Mouse (Mus musculus) forebrain, embryonic 11.5 days (tissue): ENCODE results near the gene Zdhhc7. TPM values are rescaled to one million over a fixed set of nuclear protein-coding genes. Genes with fewer than 3 reads are reported as not detected.

Source experiments
- ATAC-seq: fragments of 200-750 bp; cut with Nextera tagmentation; replicated peaks from 2 replicates; pipeline ENCODE4 v1.8.0; 2017; ENCODE audit warnings: moderate TSS enrichment; ENCODE audit not compliant: low FRiP score
- DNase-seq: peaks from one replicate; pipeline ENCODE4 v3.0.0-alpha.2; 2017; ENCODE audit warnings: low spot score
- H3K27ac ChIP-seq: fragments of 300-500 bp; sonication (generic); 2 replicates; pipeline ENCODE4 v1.5.1; 2014; ENCODE audit warnings: low read depth, low read length
- H3K27me3 ChIP-seq: fragments of 300-500 bp; sonication (generic); 2 replicates; pipeline ENCODE4 v1.6.1; 2014; ENCODE audit warnings: mild to moderate bottlenecking, low read length, mixed read lengths; ENCODE audit not compliant: control insufficient read depth, insufficient read depth
- H3K36me3 ChIP-seq: fragments of 300-500 bp; sonication (generic); 2 replicates; pipeline ENCODE4 v1.6.1; 2014; ENCODE audit warnings: mild to moderate bottlenecking, low read length, moderate library complexity, mixed read lengths; ENCODE audit not compliant: control insufficient read depth, insufficient read depth
- H3K4me1 ChIP-seq: fragments of 300-500 bp; sonication (generic); replicated peaks from 2 replicates; pipeline ENCODE4 v1.6.1; 2014; ENCODE audit warnings: low read length, mixed read lengths; ENCODE audit not compliant: control insufficient read depth, insufficient read depth
- H3K4me2 ChIP-seq: fragments of 300-500 bp; sonication (generic); 2 replicates; pipeline ENCODE4 v1.6.1; 2014; ENCODE audit warnings: low read depth, mild to moderate bottlenecking, low read length, moderate library complexity, mixed read lengths; ENCODE audit not compliant: severe bottlenecking
- H3K4me3 ChIP-seq: fragments of 300-500 bp; sonication (generic); 2 replicates; pipeline ENCODE4 v1.5.1; 2014; ENCODE audit warnings: low read depth, low read length
- H3K9ac ChIP-seq: fragments of 300-500 bp; sonication (generic); 2 replicates; pipeline ENCODE4 v1.6.1; 2014; ENCODE audit warnings: low read length
- H3K9me3 ChIP-seq: fragments of 300-500 bp; sonication (generic); 2 replicates; pipeline ENCODE4 v1.6.1; 2016; ENCODE audit warnings: low read length, mixed read lengths; ENCODE audit not compliant: control insufficient read depth
- WGBS: fragments of 180-500 bp; shearing (Covaris S2); extraction: QIAGEN DNeasy Blood & Tissue Kit; methylation state at CpG from one replicate; pipeline ENCODE4 v1.1.7; 2014; 5-methylcytosine and 5-hydroxymethylcytosine counted together
- polyA plus RNA-seq: library from polyadenylated mRNA; unstranded; fragments of >200 nt; fragmentation: Nextera tagmentation; extraction: Ambion mirVana; gene quantifications from 2 replicates; pipeline ENCODE4 v1.2.1, GENCODE M21; 2014

Gene Zdhhc7
- polyA plus RNA-seq, 1 experiment from 2014 or later: 29.9 TPM

DNA sequence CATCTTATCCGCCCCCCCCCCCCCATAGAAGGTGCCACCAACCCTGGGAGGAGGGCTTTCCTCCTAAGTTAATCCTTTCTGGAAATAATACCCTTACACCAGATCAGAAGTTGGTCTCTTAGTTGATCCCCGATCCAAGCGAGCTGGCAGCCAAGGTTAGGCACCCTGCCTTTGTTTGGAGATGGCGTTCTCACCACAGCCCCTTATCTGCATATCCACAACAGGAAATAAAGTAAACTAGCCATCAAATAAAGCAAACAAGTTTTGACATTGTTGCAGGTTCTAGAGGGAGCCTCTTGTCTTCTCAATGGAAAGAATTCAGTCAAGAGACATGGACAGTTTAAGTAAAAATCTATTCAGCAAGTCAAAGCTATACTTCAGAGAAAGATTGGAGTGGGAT lies 10.1 kb upstream of the Zdhhc7 start:
- DNase-seq: no peak
- Histone ChIP-seq H3K4me1 (peaks cover 10% of the 10 kb centered on the region), H3K4me2 (no peak overlapping the region), H3K27ac (no peak overlapping the region), H3K27me3 (peaks cover 15% of the 10 kb centered on the region), H3K9me3 (no peaks in the 10 kb centered on the region), H3K4me3 (no peak overlapping the region), H3K36me3 (no peaks in the 10 kb centered on the region), H3K9ac (no peak overlapping the region)
- 70% methylated on average over 4 of the region's 4 CpGs for WGBS
- no peak for ATAC-seq

DNA sequence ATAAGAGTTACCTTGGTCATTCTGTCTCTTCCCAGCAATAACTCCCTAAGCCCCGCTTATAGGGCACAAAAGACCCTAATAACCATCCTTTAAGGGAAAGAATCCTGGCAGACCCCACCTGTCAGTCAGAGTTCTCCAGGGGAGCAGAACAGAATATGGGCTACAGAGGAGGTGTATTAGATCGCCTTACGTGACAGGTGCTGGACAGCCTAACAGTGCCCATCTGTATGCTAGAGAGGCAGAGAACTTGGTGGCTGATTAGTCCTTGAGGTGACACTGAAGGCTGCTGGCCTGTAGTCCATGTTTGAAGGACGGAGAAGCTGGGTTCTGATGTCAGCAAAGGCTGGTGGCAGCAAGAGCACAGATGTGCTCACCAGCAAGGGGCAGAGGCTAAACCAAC lies 9.7 kb upstream of the Zdhhc7 start:
- no peak for DNase-seq
- no peak overlapping the region for H3K4me2 ChIP-seq
- ATAC-seq: no peak
- 90% methylated on average over 4 of the region's 4 CpGs for WGBS
- H3K27me3 ChIP-seq: peaks cover 13% of the 10 kb centered on the region
- no peak overlapping the region for H3K9ac ChIP-seq
- H3K9me3 ChIP-seq: no peaks in the 10 kb centered on the region
- H3K4me3 ChIP-seq: no peak overlapping the region
- H3K36me3 ChIP-seq: no peaks in the 10 kb centered on the region
- H3K27ac ChIP-seq: no peak overlapping the region
- peaks cover 10% of the 10 kb centered on the region for H3K4me1 ChIP-seq

DNA sequence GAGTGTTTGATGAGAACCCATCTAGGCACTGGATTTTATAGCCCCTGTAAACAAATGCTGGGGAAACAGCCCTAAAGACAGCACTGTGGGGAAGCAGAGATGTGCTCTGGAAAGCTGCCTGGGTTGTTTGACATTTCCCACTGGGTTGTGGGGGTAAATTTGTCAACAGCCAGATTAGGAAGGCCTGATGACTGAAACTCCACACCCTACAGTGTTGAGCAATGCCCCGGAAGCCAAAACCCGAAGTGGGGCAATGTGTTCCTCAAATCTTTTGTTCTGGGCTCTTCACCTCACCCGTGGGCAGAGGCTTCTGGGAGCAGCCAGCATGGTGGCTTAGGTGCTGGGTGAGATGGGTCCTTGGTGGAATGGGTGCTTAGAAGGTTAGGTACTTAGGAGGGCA lies 7.9 kb upstream of the Zdhhc7 start:
- Histone ChIP-seq H3K27ac (no peak overlapping the region), H3K4me2 (no peak overlapping the region), H3K4me1 (peaks cover 6% of the 10 kb centered on the region; the same call in 1 of the 2 replicates), H3K9ac (no peak overlapping the region), H3K27me3 (no peaks in the 10 kb centered on the region), H3K36me3 (no peaks in the 10 kb centered on the region), H3K4me3 (no peak overlapping the region), H3K9me3 (no peaks in the 10 kb centered on the region)
- DNase-seq (no peak), ATAC-seq (no peak)
- WGBS: 64% methylated on average over 3 of the region's 3 CpGs

DNA sequence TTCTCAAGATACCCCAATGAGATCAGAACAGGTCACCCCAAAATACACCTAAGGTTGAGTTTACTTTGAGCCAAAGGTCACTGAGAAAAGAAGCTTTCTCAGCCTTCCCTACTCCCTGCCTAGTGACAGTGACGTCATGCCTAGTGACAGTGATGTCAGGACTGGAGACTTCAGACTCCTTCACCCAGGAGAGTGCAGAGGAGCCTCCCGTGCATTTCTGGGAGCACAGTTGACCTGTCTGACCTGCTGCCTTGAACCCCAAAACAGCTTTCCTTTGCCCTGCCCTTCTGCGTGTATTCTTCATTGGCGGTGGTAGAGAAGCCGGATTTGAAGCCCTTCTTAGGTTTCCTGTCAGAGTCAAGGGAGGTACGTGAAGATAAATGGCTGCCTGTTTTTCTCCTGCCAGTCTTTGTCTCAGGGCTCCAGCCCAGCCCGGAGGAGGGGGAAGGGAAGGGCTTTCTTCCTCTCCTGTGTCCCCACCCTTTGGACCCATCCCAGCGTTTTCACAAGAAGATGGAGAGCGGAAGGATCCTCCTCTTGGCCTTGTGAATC lies 3.5 kb upstream of the Zdhhc7 start:
- 70% methylated on average over 9 of the region's 9 CpGs for WGBS
- no peak overlapping the region for H3K27ac ChIP-seq

DNA sequence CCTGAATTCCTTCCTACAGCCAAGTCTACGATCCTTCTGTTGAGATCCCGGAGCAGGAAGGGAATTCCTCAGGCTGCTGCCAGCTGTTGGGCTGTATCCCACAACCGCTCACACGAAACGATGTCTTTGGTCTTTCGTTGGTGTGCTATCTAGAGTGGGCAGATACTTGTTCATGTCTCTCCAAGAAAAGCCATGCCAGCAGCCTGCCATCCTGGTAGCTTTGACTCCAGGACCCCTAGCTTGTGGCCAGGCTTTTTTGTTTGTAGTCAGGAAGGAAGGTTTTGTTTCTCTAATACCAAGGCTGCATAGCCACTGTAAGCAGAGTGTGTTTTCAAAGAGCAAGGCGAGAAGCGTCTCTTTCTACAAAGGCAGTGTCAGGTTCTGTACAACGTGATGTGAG lies 2.6 kb upstream of the Zdhhc7 start:
- DNase-seq (no peak), ATAC-seq (no peak)
- WGBS: 92% methylated on average over 9 of the region's 9 CpGs
- Histone ChIP-seq H3K4me3 (no peak overlapping the region), H3K9ac (no peak overlapping the region), H3K9me3 (no peaks in the 10 kb centered on the region), H3K27me3 (no peaks in the 10 kb centered on the region), H3K4me1 (peaks cover 11% of the 10 kb centered on the region), H3K4me2 (no peak overlapping the region), H3K27ac (no peak overlapping the region), H3K36me3 (no peaks in the 10 kb centered on the region)

More for the DNA sequence above, 3.5 kb upstream of the Zdhhc7 start:
- Histone ChIP-seq H3K4me3 (no peak overlapping the region), H3K27me3 (no peaks in the 10 kb centered on the region), H3K4me2 (no peak overlapping the region), H3K9ac (no peak overlapping the region), H3K4me1 (peaks cover 8% of the 10 kb centered on the region), H3K9me3 (no peaks in the 10 kb centered on the region), H3K36me3 (no peaks in the 10 kb centered on the region)
- ATAC-seq: no peak
- DNase-seq: no peak

DNA sequence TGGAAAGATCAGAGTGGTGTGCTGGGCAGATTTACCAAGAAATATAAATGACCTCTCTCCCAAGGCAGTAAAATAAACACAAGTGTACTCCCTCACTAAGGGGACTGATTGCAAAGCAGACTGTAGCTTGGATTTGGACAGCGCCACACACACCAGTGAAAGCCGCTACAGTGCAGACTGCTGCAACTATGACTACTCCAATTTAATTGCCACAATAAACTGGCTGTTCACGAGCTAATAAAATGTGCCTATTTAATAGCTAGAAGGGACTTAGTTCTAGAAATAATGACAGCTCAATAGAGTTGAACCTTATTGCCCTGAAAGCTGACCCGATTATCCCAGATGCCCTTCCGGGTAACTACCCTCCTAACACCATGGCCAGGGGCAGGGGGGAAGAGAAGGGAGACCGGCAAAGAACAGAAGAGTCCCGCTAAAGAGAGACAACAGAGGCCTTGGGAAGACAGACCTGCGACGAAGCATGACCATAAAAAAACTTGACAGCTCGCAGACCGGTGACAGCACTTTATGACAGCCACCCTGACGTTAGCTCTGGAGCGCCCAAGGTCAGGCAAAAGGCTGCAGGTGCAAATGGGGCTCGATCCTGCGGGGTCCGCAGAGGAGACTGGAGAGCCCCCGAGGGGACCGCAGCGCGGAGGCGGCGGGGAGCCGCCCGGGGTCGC lies 754 bp downstream of the Zdhhc7 start:
- Histone ChIP-seq H3K27ac (peak overlapping the region; percentile 84; the same call in 1 of the 2 replicates), H3K27me3 (no peaks in the 10 kb centered on the region), H3K36me3 (no peaks in the 10 kb centered on the region), H3K4me1 (peaks cover 11% of the 10 kb centered on the region), H3K4me3 (peak overlapping the region; percentile 80), H3K4me2 (peak overlapping the region; percentile 93), H3K9me3 (no peaks in the 10 kb centered on the region), H3K9ac (peak overlapping the region; percentile 80)
- 9% methylated on average over 25 of the region's 25 CpGs for WGBS
- no peak for DNase-seq
- ATAC-seq: no peak

DNA sequence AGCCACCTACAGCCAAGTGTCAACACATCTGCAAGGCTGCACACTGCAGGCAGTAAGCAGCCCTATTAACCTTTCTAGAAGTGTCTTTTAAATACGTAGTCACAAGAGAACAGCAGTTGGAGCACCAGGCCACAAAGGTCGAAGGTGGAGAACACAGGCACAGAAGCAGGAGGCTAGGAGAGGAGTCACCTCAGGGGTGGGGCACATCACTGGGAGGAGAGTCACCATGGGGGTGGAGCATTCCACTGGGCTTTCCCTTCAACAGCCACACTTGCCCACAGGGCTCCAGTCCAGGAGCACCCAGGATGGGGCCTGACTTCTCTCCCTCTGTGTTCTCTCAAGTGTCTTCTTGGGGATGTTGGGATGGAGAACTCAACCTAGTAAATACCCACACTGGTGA lies 4.8 kb downstream of the Zdhhc7 start:
- DNase-seq (no peak), ATAC-seq (no peak)
- Histone ChIP-seq H3K27me3 (no peaks in the 10 kb centered on the region), H3K4me3 (no peak overlapping the region), H3K27ac (no peak overlapping the region), H3K9ac (no peak overlapping the region), H3K9me3 (no peaks in the 10 kb centered on the region), H3K36me3 (no peaks in the 10 kb centered on the region; the same call in 1 of the 2 replicates), H3K4me2 (no peak overlapping the region), H3K4me1 (peaks cover 5% of the 10 kb centered on the region; the same call in 1 of the 2 replicates)
- 78% methylated on average over 2 of the region's 2 CpGs for WGBS

DNA sequence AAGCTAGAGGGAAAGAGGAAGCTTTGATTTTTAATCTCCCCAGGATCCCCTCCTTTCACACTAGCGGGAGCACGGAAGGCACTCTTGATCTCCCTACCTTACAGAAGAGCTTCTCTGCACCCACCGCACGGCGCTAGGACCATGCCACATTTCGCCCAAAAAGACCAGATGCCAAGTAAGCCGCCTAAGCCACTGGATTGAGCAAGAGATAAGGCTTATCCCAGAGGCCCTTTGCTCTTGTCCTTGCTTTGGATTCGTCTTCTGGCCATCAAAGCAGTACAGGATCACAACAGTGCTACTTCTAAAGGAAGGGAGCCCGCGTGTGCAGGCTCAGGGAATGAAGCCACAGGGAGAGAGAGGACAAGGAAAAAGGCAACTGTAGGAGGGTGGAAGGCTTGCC lies 6.5 kb downstream of the Zdhhc7 start:
- no peaks in the 10 kb centered on the region for H3K9me3 ChIP-seq
- H3K36me3 ChIP-seq: no peaks in the 10 kb centered on the region; the same call in 1 of the 2 replicates
- 90% methylated on average over 10 of the region's 10 CpGs for WGBS
- no peak overlapping the region for H3K4me3 ChIP-seq
- H3K27ac ChIP-seq: no peak overlapping the region
- no peaks in the 10 kb centered on the region for H3K27me3 ChIP-seq
- ATAC-seq (no peak), DNase-seq (no peak)
- H3K4me1 ChIP-seq: peaks cover 2% of the 10 kb centered on the region; the same call in 1 of the 2 replicates
- no peak overlapping the region for H3K4me2 ChIP-seq
- H3K9ac ChIP-seq: no peak overlapping the region

DNA sequence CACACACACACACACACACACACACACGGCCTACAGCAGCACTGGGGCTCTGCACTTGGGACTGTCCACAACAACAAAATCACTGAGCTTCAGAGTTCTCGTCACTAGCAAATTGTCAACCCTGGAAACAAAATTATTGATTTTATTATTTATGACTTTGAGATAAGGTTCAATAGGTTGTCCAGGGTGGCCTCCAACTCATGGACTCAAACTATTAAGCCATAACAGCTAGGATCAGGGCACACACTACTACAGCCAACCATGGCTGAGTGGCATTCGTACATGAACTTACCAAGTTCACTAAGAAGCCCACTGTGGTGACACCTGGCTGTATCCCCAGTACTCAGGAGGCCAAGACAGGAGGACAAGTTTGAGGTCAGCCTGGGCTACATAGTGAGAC lies 8.2 kb downstream of the Zdhhc7 start:
- Histone ChIP-seq H3K36me3 (no peaks in the 10 kb centered on the region; the same call in 1 of the 2 replicates), H3K4me2 (no peak overlapping the region), H3K27me3 (no peaks in the 10 kb centered on the region), H3K9me3 (no peaks in the 10 kb centered on the region), H3K9ac (no peak overlapping the region), H3K4me3 (no peak overlapping the region), H3K4me1 (no peaks in the 10 kb centered on the region), H3K27ac (no peak overlapping the region)
- no peak for ATAC-seq
- DNase-seq: no peak
- WGBS: 94% methylated on average over 3 of the region's 3 CpGs
